Mouse (Mus musculus) liver, postnatal 0 days (tissue): ENCODE measurements at regions not wholly inside any gene's neighbourhood (a gene's known extent, or its start where the extent isn't known, plus 50 kb on each side); places are given as distances from the start of the nearest gene placed in this dataset.

ENCODE experiments used
- CTCF ChIP-seq: sonication (generic); IDR thresholded peaks from 2 replicates; pipeline ENCODE4 v1.5.1; 2016; ENCODE audit warnings: antibody characterized with exemption, low read depth
- EP300 ChIP-seq: IDR thresholded peaks from 2 replicates; pipeline ENCODE4 v1.6.1; 2016; ENCODE audit warnings: antibody characterized with exemption, low read depth, mild to moderate bottlenecking

GRCm38 (mm10) chr4:7485552-7485951, 753.3 kb downstream of the Car8 start:
- TF ChIP-seq EP300 (no peak), CTCF (no peak)
